Mouse (Mus musculus): ENCODE measurements around the gene Cyba. TPM values are rescaled to one million over a fixed set of nuclear protein-coding genes. Genes with fewer than 3 reads are reported as not detected.

Cyba gene
- polyA plus RNA-seq, 1 experiment = 1,342 TPM

- peaks cover 14% of the 10 kb centered on the region; the same call in 1 of the 2 replicates for H3K4me1 ChIP-seq (ENCODE audit: control insufficient read depth, insufficient read depth, low read length)
- no peak overlapping the region for H3K27ac ChIP-seq (ENCODE audit: insufficient read depth, low read depth, low read length)
- H3K36me3 ChIP-seq (ENCODE audit: control insufficient read depth, insufficient read depth, low read length) = no peaks in the 10 kb centered on the region
- WGBS = 79% methylated on average over 11 of the region's 11 CpGs
- H3K27me3 ChIP-seq (replicated peaks; ENCODE audit: control insufficient read depth, insufficient read depth, low read length) = no peaks in the 10 kb centered on the region
- H3K4me3 ChIP-seq (ENCODE audit: insufficient read depth, low read depth, low read length) = no peak overlapping the region
- no peak for DNase-seq
- TF ChIP-seq CTCF (conservative IDR thresholded peaks at IDR 0.05; ENCODE audit: insufficient read depth, insufficient read length, low read depth, low read length) (no peak), POLR2A (IDR thresholded peaks at IDR 0.05; ENCODE audit: low read depth, low read length) (no peak)
Measured at GRCm38 (mm10) chr8:122461473-122462148, 28.9 kb upstream of the Cyba start.

- H3K36me3 ChIP-seq (ENCODE audit: control insufficient read depth, insufficient read depth, low read length) = no peaks in the 10 kb centered on the region
- WGBS = 3% methylated on average over 56 of the region's 56 CpGs
- peak; percentile 88 for DNase-seq
- TF ChIP-seq POLR2A (IDR thresholded peaks at IDR 0.05; ENCODE audit: low read depth, low read length) (no peak), CTCF (conservative IDR thresholded peaks at IDR 0.05; ENCODE audit: insufficient read depth, insufficient read length, low read depth, low read length) (no peak)
- H3K4me3 ChIP-seq (ENCODE audit: insufficient read depth, low read depth, low read length) = peak within 1 kb of the TSS; percentile 44
- H3K4me1 ChIP-seq (ENCODE audit: control insufficient read depth, insufficient read depth, low read length) = peaks cover 14% of the 10 kb centered on the region; the same call in 1 of the 2 replicates
- no peak within 1 kb of the TSS for H3K27ac ChIP-seq (ENCODE audit: insufficient read depth, low read depth, low read length)
- no peaks in the 10 kb centered on the region for H3K27me3 ChIP-seq (replicated peaks; ENCODE audit: control insufficient read depth, insufficient read depth, low read length)
Measured at GRCm38 (mm10) chr8:122460524-122461472, 28.1 kb upstream of the Cyba start, which contains the start of gene Snai3. TSS of gene Snai3 (minus strand) at chr8:122460733.

- DNase-seq = no peak
- TF ChIP-seq POLR2A (IDR thresholded peaks at IDR 0.05; ENCODE audit: low read depth, low read length) = no peak
- TF ChIP-seq CTCF (conservative IDR thresholded peaks at IDR 0.05; ENCODE audit: insufficient read depth, insufficient read length, low read depth, low read length) = no peak
- 40% methylated on average over 7 of the region's 7 CpGs for WGBS
- H3K27ac ChIP-seq (ENCODE audit: insufficient read depth, low read depth, low read length) = no peak overlapping the region
- H3K4me3 ChIP-seq (ENCODE audit: insufficient read depth, low read depth, low read length) = no peak overlapping the region
- H3K4me1 ChIP-seq (ENCODE audit: control insufficient read depth, insufficient read depth, low read length) = peaks cover 14% of the 10 kb centered on the region; the same call in 1 of the 2 replicates
- no peaks in the 10 kb centered on the region for H3K27me3 ChIP-seq (replicated peaks; ENCODE audit: control insufficient read depth, insufficient read depth, low read length)
- H3K36me3 ChIP-seq (ENCODE audit: control insufficient read depth, insufficient read depth, low read length) = no peaks in the 10 kb centered on the region
Measured at GRCm38 (mm10) chr8:122459990-122460389, 27.3 kb upstream of the Cyba start.

GRCm38 (mm10) chr8:122459218-122459900 lies 26.6 kb upstream of the Cyba start:
- H3K27ac ChIP-seq (ENCODE audit: insufficient read depth, low read depth, low read length) = no peak overlapping the region
- WGBS = 79% methylated on average over 6 of the region's 6 CpGs
- H3K36me3 ChIP-seq (ENCODE audit: control insufficient read depth, insufficient read depth, low read length) = no peaks in the 10 kb centered on the region
- H3K27me3 ChIP-seq (replicated peaks; ENCODE audit: control insufficient read depth, insufficient read depth, low read length) = no peaks in the 10 kb centered on the region
- no peak overlapping the region for H3K4me3 ChIP-seq (ENCODE audit: insufficient read depth, low read depth, low read length)
- TF ChIP-seq CTCF (conservative IDR thresholded peaks at IDR 0.05; ENCODE audit: insufficient read depth, insufficient read length, low read depth, low read length) (0 out of 2 replicates have a peak, but pooled peaks have one; percentile 17), POLR2A (IDR thresholded peaks at IDR 0.05; ENCODE audit: low read depth, low read length) (no peak)
- H3K4me1 ChIP-seq (ENCODE audit: control insufficient read depth, insufficient read depth, low read length) = peaks cover 14% of the 10 kb centered on the region; the same call in 1 of the 2 replicates
- no peak for DNase-seq

- H3K4me1 ChIP-seq (ENCODE audit: control insufficient read depth, insufficient read depth, low read length) = peaks cover 14% of the 10 kb centered on the region; the same call in 1 of the 2 replicates
- 81% methylated on average over 11 of the region's 11 CpGs for WGBS
- H3K4me3 ChIP-seq (ENCODE audit: insufficient read depth, low read depth, low read length) = no peak overlapping the region
- no peaks in the 10 kb centered on the region for H3K36me3 ChIP-seq (ENCODE audit: control insufficient read depth, insufficient read depth, low read length)
- DNase-seq = no peak
- TF ChIP-seq POLR2A (IDR thresholded peaks at IDR 0.05; ENCODE audit: low read depth, low read length) (no peak), CTCF (conservative IDR thresholded peaks at IDR 0.05; ENCODE audit: insufficient read depth, insufficient read length, low read depth, low read length) (no peak)
- H3K27ac ChIP-seq (ENCODE audit: insufficient read depth, low read depth, low read length) = no peak overlapping the region
- H3K27me3 ChIP-seq (replicated peaks; ENCODE audit: control insufficient read depth, insufficient read depth, low read length) = no peaks in the 10 kb centered on the region
Measured at GRCm38 (mm10) chr8:122457171-122457570, 24.4 kb upstream of the Cyba start.

- DNase-seq = no peak
- WGBS = 91% methylated on average over 6 of the region's 6 CpGs
- H3K4me1 ChIP-seq (ENCODE audit: control insufficient read depth, insufficient read depth, low read length) = no peaks in the 10 kb centered on the region
- H3K4me3 ChIP-seq (ENCODE audit: insufficient read depth, low read depth, low read length) = no peak overlapping the region
- no peaks in the 10 kb centered on the region for H3K27me3 ChIP-seq (replicated peaks; ENCODE audit: control insufficient read depth, insufficient read depth, low read length)
- TF ChIP-seq POLR2A (IDR thresholded peaks at IDR 0.05; ENCODE audit: low read depth, low read length) (no peak), CTCF (conservative IDR thresholded peaks at IDR 0.05; ENCODE audit: insufficient read depth, insufficient read length, low read depth, low read length) (no peak)
- no peak overlapping the region for H3K27ac ChIP-seq (ENCODE audit: insufficient read depth, low read depth, low read length)
- H3K36me3 ChIP-seq (ENCODE audit: control insufficient read depth, insufficient read depth, low read length) = no peaks in the 10 kb centered on the region
Measured at GRCm38 (mm10) chr8:122454409-122454808, 21.7 kb upstream of the Cyba start.

Data from kidney, adult 2 months (tissue).